Mouse (Mus musculus) adrenal gland (tissue): ENCODE results near the gene Fas.

Experiments used
- intact Hi-C: fragments of 180-260 bp; cut with DNase I; formaldehyde crosslinking; loops from one replicate; pipeline ENCODE4 v1.15.1; 2025
- long read RNA-seq, 2 experiments: library from polyadenylated mRNA; unstranded; transcript quantifications; one replicate each; pipeline ENCODE4 v2.0.0; 2020; ENCODE audit warnings: borderline replicate concordance in 1 of 2; ENCODE audit not compliant: insufficient replicate concordance in 1 of 2

The Fas gene
- long read RNA-seq, experiment 1, partial matches to known transcripts: 0 of 4 reads
- long read RNA-seq, experiment 1, other reads (novel, unspliced or antisense): 1 of 4 reads
- long read RNA-seq, experiment 2, transcript Fas-201 (9 exons, 1,481 nt): major isoform, 8 of 9 reads
- long read RNA-seq, experiment 2, partial matches to known transcripts: 0 of 9 reads
- long read RNA-seq, experiment 2, other reads (novel, unspliced or antisense): 1 of 9 reads

GRCm38 (mm10) chr19:34289948-34290789, at the start of gene Fas:
Fas (plus strand) TSS chr19:34290666.
- intact Hi-C loops: no loop called here

DNA sequence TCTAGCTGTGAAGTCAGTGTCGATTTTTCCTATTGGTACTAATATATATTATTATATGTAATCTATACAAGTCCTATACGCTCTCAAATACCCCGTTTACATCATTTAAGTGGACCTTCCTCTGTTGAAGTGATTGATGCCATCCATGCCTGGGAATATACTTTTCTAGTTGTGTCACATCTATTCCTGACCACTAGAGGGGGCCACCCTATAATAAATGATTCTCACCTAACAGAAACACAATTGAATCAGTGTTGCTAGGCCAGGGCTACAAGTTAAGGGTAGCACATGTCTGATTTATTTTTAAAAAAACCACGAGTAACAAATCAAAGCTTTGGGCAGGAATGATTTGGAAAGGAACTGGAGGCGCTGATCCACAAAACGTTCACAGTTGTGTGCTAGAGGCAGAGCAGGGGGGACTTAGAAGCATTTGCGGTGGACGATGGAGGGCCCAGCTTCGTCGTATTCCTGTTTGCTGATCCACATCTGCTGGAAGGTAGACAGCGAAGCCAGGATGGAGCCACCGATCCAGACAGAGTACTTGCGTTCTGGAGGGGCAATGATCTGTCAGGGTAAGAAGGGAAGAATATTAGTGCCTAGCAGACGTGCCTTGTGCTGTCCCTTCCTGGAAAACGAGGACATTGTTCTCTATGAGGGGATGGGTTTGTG, 49.1 kb upstream of the Fas start:
- intact Hi-C loops: loop anchor here (5.0 kb wide), 4 partner anchors 91 to 396 kb away; partner anchors contain the start of gene Ifit2

- intact Hi-C loops: loop anchor here (5.0 kb wide), 4 partner anchors 89 to 394 kb away; partner anchors contain the start of gene Ifit2
Observed at GRCm38 (mm10) chr19:34242925-34243324, 47.5 kb upstream of the Fas start.

DNA sequence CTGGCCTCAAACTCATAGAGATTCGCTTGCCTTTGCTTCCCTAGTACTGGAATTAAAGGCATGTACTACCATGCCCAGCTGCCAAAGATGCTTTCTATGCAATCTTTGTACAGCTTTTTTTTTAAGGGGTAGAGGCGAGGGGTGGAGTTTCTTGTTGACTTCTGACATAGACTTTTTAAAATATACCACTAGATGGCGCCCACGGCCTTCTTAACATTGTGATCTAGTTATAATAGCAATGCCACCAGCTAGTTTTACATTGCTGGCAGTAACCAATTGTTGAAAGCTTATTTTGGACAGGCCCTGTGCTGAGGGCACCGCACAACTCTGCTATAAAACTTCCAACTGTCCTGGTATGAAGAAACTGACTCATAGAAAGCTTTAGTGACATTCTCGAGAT, 46.4 kb upstream of the Fas start:
- intact Hi-C loops: loop anchor here (2.0 to 5.0 kb wide), 5 partner anchors 41 to 393 kb away; partner anchors contain the start of gene Ifit2

GRCm38 (mm10) chr19:34248558-34248957, 41.9 kb upstream of the Fas start:
- intact Hi-C loops: no loop called here

- intact Hi-C loops: no loop called here
Observed at GRCm38 (mm10) chr19:34250621-34251020, 39.8 kb upstream of the Fas start.

DNA sequence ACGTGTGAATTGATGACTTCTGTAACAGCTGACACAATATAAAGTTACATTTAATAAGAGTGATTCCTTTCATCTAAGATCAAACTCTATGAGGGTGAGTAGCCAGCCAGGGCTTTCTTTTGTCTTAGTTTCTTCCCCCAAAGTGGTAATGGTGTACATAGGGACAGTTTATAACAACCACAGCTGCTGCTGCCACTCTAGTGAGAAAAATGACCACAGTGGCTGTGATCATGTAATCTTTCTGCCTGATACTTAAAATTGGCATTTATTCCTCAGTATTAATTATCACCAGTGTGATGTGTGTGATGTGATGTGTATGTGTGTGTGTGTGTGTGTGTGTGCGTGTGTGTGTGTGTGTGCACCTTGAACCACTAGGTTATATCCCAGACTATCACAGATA, 38.6 kb upstream of the Fas start:
- intact Hi-C loops: no loop called here

DNA sequence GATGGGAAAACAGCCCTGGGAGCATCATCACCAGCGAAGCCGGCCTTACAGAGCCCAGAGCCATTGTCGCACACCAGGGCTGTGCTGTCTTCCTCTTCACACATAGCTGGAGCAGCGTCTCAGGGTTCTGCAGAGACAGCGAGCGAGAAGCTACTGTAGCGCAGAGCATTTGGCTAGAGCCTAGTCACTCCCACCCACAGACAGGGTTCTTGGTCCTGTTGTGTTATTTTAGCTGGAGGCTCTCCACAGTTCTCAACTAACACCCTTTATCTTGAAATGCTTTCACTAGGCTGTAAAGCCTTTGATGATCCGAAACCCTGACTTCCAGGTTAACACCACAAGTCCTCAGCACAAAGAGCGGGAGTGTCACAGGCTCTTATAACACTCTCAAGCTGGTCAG, 38.0 kb upstream of the Fas start:
- intact Hi-C loops: no loop called here

- intact Hi-C loops: no loop called here
Observed at GRCm38 (mm10) chr19:34254101-34254879, 36.2 kb upstream of the Fas start.

- intact Hi-C loops: no loop called here
Observed at GRCm38 (mm10) chr19:34254880-34255681, 35.4 kb upstream of the Fas start, which contains the start of gene Acta2. Acta2 (minus strand) TSS chr19:34255590.

DNA sequence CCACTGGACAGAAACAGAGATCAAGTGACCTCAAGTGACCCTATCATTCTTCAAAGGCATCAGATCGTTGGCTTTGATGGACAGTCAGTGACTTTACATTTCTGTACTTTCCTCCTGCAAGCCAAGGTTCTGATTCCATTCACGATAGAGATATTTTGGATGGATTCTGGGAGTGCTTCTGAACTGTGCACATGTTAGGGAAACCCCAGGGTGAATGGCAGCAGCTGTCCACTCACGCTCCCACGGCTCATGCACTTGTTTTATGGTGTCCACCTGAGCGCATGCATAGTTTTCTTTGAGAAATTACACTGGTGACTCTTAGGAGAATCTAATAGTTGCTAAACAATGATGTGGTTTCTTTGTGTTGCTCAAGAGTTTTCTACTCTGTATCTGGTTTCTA, 34.3 kb upstream of the Fas start:
- intact Hi-C loops: no loop called here

DNA sequence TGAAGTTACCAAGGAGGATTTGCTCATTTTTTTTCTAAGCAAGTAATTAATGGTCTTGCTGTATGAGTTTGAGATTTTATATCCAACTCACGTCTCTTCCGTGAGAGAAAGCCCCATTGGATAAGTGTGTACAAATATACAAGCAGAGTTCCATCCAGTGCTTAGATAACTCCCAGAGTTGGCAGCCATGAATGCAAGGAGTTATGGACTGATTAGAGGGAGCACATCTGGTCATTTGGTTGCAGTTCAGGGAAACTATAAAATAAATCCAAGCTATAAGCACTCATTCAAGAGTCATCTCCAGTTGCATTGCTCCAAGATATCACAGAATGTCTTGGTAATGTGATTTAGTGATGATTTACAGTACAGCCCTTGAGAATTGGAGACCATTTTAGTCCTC, 33.5 kb upstream of the Fas start:
- intact Hi-C loops: no loop called here

GRCm38 (mm10) chr19:34262273-34262974, 28.0 kb upstream of the Fas start:
- intact Hi-C loops: no loop called here

DNA sequence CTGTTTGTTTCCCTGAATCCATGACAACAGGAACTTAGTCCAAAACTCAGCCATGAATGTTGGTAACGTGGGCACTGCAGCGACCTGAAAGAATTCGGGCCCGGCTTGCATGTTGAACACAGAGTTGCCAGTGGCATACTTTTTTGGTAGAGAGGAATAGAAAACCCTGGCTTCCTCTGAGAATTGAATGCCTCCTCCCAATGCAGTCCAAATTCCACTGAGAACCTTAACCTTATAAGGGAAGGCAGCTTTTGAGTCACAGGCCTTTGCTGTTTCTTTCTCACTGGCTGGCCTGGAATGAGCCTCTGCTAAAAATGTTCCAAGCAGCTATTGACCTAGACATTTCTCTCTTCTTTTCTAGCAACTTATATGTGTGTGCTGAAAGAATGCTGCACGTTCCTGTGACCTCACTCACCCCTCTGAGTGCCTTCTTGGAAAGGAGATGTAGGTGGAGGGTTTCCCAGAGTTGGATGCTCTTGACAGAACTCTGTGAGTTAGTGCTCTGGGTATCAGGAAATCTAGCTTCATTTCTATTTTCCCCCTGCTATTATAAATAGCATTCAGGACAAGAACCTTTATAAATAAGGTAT, 24.8 kb upstream of the Fas start:
- intact Hi-C loops: no loop called here

DNA sequence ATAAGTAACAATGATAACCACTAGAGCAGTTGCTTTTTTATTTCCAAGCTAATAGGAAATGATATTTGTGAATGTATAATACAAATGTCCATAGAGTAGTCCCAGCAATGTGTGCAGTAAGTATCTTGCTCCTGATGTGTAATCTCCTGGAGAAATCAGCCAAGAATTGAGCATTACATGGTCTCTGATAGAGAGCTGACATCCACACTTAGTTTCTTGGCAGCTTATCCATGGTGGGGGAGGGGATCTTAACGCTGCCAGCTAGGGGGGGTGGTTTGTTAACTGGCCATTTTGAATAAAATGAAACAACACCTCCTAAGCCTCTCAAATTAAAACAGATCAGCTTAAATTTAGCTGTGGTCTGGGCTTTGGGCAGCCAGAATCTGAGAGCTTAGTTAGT, 21.5 kb upstream of the Fas start:
- intact Hi-C loops: no loop called here

DNA sequence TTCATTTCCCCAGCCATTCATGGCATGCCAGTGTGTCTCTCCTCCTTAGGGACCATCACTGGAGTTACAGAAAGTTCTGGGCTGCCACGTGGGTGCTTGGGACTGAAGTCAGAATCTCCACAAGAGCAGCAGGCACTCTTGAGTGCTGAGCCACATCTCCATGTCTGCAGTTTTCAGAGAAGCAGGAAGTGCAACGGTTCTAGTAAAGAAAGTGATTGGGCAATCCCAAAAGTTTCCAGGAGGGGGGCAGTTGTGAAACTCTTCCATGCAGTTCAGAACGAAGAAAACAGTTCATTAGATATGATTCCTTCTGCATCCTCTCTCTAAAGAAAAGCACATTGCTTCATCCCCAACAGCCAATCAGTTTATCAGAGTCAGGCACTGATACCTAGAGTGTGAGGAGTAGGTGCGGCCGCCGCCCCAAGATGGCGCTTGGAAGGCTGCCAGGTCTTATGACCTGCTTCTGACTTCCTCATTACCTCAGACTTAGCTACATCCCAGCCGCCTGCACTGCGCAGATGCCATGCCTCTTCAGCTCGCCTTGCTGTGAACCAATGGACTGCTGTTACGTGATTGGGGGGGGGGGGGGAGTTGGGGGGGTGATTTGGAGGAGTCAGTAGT, 20.2 kb upstream of the Fas start:
- intact Hi-C loops: no loop called here

DNA sequence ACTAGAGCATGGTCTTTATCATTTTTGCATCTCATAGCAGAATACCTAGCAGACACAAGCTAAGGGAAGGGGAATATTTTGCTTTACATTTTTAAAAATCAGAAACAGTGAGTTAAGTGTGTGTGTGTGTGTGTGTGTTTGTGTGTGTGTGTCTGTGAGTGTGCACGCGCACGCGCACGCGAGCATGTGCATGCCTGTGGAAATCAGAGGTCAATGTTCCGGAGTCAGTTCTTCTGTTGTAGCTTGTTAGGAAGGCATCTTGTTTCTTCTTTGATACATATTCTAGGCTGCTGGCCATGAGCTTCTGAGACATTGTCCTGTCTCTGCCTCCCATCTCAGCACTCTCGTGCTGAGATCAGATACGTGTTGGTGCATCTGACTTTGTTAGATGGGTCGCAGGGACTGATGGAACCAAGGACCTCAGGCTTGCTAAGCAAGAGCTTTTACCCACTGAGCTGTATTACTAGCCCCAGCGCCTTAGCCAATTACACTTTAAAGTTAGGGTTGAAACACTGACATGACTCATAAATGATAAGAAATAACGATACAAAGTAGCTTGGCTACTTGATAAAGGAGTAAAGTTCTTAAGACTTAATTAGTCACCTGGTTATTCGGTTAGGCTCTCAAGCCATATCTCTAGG, 19.5 kb upstream of the Fas start:
- intact Hi-C loops: no loop called here

DNA sequence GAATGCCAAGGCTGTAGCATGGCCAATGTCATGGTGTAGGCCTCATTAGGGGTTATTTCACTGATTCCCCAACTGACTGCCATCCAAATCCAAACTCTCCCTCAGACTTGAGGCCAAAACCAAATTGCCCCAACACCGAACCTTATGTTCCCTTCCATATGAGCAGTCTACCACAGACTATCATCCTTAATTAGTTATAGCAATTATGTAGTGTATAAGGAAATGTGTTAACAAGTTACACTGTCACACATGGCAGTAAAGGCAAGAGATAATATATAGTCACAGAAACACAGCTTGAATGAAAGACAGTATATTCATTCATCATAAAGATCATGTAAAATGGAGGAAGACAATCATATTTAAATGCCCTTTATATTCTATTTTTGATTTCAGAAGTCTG, 17.4 kb upstream of the Fas start:
- intact Hi-C loops: no loop called here
